Mouse (Mus musculus) heart, adult 2 months (tissue): ENCODE measurements at regions not wholly inside any gene's neighbourhood (a gene's known extent, or its start where the extent isn't known, plus 50 kb on each side); places are given as distances from the start of the nearest gene placed in this dataset.

ENCODE experiments used
- CTCF ChIP-seq: fragments of 200-600 bp; IDR thresholded peaks from 2 replicates; pipeline ENCODE4 v1.8.1; 2022; ENCODE audit warnings: antibody characterized with exemption, mild to moderate bottlenecking, moderate library complexity
- EP300 ChIP-seq: fragments of 200-500 bp; IDR thresholded peaks from 2 replicates; pipeline ENCODE4 v1.6.1; 2011; ENCODE audit warnings: low read depth, low read length, control low read depth; ENCODE audit not compliant: insufficient read depth

DNA sequence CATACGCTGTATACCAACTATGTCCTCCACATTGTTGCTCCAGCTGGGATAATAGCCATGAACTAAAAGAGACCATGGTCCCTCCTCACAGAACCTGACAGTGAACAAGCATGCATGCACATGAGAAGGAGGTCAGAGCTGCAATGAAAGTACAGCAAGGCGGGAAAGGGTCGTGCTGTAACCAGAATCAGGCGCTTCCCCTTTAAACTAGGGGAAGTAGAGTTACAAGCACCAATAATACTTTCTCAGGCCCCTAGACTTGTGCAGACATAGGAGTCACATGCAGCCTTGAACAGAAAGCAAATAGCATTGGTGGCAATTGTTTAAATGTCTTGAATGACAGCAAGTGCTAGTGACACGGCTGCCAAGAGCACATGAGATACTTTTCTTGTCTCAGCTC, 261.8 kb upstream of the Dynlrb2 start:
- TF ChIP-seq CTCF = no peak
- no peak for TF ChIP-seq EP300
